Mouse (Mus musculus) forebrain, embryonic 13.5 days (tissue): Measurements from ENCODE around the gene Gm21964. TPM values are rescaled to one million over a fixed set of nuclear protein-coding genes. Genes with fewer than 3 reads are reported as not detected.

Experiments
- polyA plus RNA-seq: library from polyadenylated mRNA; unstranded; fragments of >200 nt; fragmentation: Nextera tagmentation; extraction: Ambion mirVana; gene quantifications from 2 replicates; pipeline ENCODE4 v1.2.1, GENCODE M21; 2015

Gm21964 gene
- polyA plus RNA-seq, 1 experiment from 2014 or later, result not detected

Other genes with a start within 250 kb of the Gm21964 start
- gene Phlpp2, start 232.7 kb upstream of the Gm21964 start, polyA plus RNA-seq, result 3.1 and 3.4 TPM in 2 replicates
- gene Marveld3, start 139.0 kb upstream of the Gm21964 start, polyA plus RNA-seq, result 1.0 and 1.5 TPM in 2 replicates
- gene Tat, start 110.8 kb upstream of the Gm21964 start, polyA plus RNA-seq, result not detected in 2 replicates
- not detected in 2 replicates for gene Chst4, start 61.5 kb upstream of the Gm21964 start, polyA plus RNA-seq
- 17.7 and 19.9 TPM in 2 replicates for gene Zfp612, start 21.5 kb upstream of the Gm21964 start, polyA plus RNA-seq
- gene Gm17720, start 1.5 kb downstream of the Gm21964 start, polyA plus RNA-seq, result not detected in 2 replicates
- gene Calb2, start 67.0 kb downstream of the Gm21964 start, polyA plus RNA-seq, result 49.9 and 60.7 TPM in 2 replicates
- gene Cmtr2, start 114.5 kb downstream of the Gm21964 start, polyA plus RNA-seq, result 10.2 and 12.7 TPM in 2 replicates
- 0.31 and 0.47 TPM in 2 replicates for gene Hydin, start 165.8 kb downstream of the Gm21964 start, polyA plus RNA-seq